Mouse (Mus musculus) heart, embryonic 11.5 days (tissue): ENCODE measurements at regions not wholly inside any gene's neighbourhood (a gene's known extent, or its start where the extent isn't known, plus 50 kb on each side); places are given as distances from the start of the nearest gene placed in this dataset.

Source experiments
- ATAC-seq: fragments of 200-750 bp; cut with Nextera tagmentation; replicated peaks from 2 replicates; pipeline ENCODE4 v1.8.0; 2017; ENCODE audit warnings: moderate library complexity; ENCODE audit not compliant: insufficient number of reproducible peaks, low FRiP score, low TSS enrichment
- H3K27ac ChIP-seq: fragments of 300-500 bp; sonication (generic); 2 replicates; pipeline ENCODE4 v1.5.1; 2014; ENCODE audit warnings: mild to moderate bottlenecking, low read depth, low read length
- H3K27me3 ChIP-seq: fragments of 300-500 bp; sonication (generic); 2 replicates; pipeline ENCODE4 v1.6.1; 2014; ENCODE audit warnings: mild to moderate bottlenecking, low read length, mixed read lengths; ENCODE audit not compliant: control insufficient read depth, insufficient read depth
- H3K36me3 ChIP-seq: fragments of 300-500 bp; sonication (generic); 2 replicates; pipeline ENCODE4 v1.6.1; 2014; ENCODE audit warnings: mild to moderate bottlenecking, low read length, moderate library complexity, mixed read lengths; ENCODE audit not compliant: control insufficient read depth, insufficient read depth
- H3K4me1 ChIP-seq: fragments of 300-500 bp; sonication (generic); 2 replicates; pipeline ENCODE4 v1.6.1; 2014; ENCODE audit warnings: low read length; ENCODE audit not compliant: control insufficient read depth, insufficient read depth
- H3K4me2 ChIP-seq: fragments of 300-500 bp; sonication (generic); 2 replicates; pipeline ENCODE4 v1.6.1; 2014; ENCODE audit warnings: mild to moderate bottlenecking, moderate library complexity
- H3K4me3 ChIP-seq: fragments of 300-500 bp; sonication (generic); 2 replicates; pipeline ENCODE4 v1.5.1; 2014; ENCODE audit warnings: low read depth, low read length
- H3K9ac ChIP-seq: fragments of 300-500 bp; sonication (generic); 2 replicates; pipeline ENCODE4 v1.6.1; 2014; ENCODE audit warnings: mild to moderate bottlenecking, low read depth, low read length, moderate library complexity
- H3K9me3 ChIP-seq: fragments of 300-500 bp; sonication (generic); replicated peaks from 2 replicates; pipeline ENCODE4 v1.6.1; 2016; ENCODE audit warnings: low read length; ENCODE audit not compliant: control insufficient read depth
- WGBS: fragments of 180-500 bp; shearing (Covaris S2); extraction: QIAGEN DNeasy Blood & Tissue Kit; methylation state at CpG from one replicate; pipeline ENCODE4 v1.1.7; 2014; ENCODE audit not compliant: insufficient replicate concordance; 5-methylcytosine and 5-hydroxymethylcytosine counted together

DNA sequence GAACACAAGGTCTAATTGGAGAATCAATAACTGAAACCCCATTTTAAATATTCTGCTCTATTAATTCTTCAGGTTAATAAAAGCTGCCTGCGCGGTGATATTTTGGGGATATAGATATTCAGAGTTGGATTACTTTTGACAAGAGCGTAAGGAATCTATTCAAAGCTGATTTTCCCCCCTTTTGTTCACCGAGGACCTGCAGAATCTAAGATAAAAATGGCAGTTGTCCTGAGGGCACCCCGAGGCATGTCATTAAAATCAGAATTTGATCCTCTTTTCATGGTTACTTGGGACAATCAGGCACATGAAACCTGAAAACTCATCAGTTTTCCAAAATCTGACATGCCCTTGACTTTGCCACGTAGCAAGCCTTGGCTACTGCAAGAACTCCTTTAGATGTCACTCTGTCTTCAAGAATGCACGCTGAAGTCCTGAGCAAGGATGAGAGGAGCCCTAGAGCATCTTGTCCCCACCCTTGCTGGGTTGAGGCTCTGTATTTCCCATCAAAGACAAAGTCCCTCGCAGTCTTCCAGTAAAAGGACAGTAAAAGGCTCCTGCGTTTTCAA, 232.5 kb downstream of the Ttll7 start:
- no peaks in the 10 kb centered on the region for H3K9me3 ChIP-seq
- no peak for ATAC-seq
- no peak overlapping the region for H3K4me3 ChIP-seq
- no peaks in the 10 kb centered on the region; the same call in 1 of the 2 replicates for H3K4me1 ChIP-seq
- no peak overlapping the region for H3K27ac ChIP-seq
- H3K9ac ChIP-seq: no peak overlapping the region
- H3K27me3 ChIP-seq: no peaks in the 10 kb centered on the region
- 69% methylated on average over 9 of the region's 9 CpGs for WGBS
- no peaks in the 10 kb centered on the region for H3K36me3 ChIP-seq
- no peak overlapping the region for H3K4me2 ChIP-seq

DNA sequence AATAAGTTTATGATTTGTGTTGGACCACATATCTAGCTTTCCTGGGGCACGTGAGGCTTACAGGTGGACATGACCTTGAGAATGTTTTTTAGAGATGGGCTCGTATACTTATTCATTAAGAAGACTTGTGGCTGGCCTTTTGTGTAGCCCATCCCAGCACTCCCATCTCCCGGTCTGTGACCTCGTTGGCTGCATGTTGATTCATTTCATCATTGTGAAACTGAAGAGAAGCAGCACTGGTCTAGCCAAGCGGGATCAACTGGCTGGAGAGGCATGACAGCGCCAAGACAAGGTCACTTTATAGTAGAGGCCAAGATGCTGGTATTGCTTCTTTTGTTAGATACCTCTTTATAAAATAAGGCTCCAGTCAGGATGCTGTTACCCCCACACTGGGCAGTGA, 236.0 kb downstream of the Ttll7 start:
- no peak overlapping the region for H3K27ac ChIP-seq
- no peaks in the 10 kb centered on the region for H3K27me3 ChIP-seq
- no peak overlapping the region for H3K9ac ChIP-seq
- no peaks in the 10 kb centered on the region for H3K36me3 ChIP-seq
- H3K4me1 ChIP-seq: no peaks in the 10 kb centered on the region
- no peak overlapping the region for H3K4me2 ChIP-seq
- H3K4me3 ChIP-seq: no peak overlapping the region
- no peaks in the 10 kb centered on the region for H3K9me3 ChIP-seq
- 78% methylated on average over 6 of the region's 6 CpGs for WGBS
- no peak for ATAC-seq

DNA sequence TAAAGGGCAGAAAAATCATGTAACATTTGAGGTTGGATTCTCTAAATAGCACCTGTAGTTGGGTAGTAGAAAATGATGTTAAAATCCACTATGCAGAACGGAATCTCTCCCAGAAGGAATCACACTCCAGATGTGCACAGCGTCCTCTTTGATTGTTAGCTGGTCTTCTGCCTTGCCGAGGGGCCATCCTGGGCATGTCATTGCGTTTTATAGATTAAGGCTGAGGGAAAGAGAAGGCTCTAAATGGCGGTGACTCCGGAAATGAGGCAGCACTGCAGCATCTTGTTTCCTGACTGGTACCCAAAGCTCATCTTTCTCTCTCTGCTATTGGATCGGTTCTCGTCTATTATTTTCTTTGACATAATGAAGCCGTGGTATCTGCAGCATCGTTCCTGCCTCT, 237.5 kb downstream of the Ttll7 start:
- Histone ChIP-seq H3K36me3 (no peaks in the 10 kb centered on the region), H3K4me1 (no peaks in the 10 kb centered on the region), H3K9ac (no peak overlapping the region), H3K27ac (no peak overlapping the region), H3K9me3 (no peaks in the 10 kb centered on the region), H3K4me3 (no peak overlapping the region), H3K4me2 (no peak overlapping the region), H3K27me3 (no peaks in the 10 kb centered on the region)
- no peak for ATAC-seq
- WGBS: 74% methylated on average over 10 of the region's 10 CpGs

DNA sequence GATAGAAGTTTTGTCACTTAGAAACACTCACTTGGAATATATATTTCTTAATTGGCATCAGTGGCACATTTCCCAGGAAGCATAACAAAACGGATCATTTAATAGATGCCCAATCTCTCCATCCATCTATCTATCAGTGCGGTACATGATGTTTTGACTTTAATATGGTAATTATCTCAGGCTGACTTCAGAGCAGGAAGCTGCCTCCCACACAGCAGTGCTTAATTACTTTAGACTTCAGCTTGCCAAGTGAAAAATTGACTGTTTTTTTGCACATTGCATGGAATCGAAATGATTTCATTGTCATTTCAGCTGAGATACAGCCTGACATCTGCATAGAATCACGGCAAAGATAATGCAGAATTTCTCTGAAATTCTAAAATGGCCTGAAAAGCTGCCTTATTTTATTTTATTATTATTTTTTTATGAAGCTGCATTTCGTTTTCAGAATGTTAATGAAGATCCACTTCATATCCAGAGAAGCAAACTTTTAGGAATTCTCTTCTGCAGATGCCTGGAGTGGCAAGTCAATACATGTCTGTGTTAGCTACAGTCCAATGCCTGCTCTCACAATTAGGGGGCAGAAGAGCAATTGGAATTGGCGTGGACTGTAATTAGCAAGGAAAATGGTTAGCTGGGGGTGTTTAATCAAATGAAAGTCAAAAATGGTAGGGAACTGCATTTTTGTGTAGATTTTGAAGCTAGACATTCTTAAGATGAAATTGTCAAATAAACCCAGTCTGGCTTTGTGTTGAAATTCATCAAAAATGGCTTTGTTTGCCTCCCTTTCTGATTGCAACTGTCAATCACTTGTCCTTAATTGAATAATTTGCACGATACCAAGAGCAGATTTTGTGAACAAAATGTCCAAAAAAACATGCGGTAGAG, 240.3 kb downstream of the Ttll7 start:
- 69% methylated on average over 8 of the region's 8 CpGs for WGBS

DNA sequence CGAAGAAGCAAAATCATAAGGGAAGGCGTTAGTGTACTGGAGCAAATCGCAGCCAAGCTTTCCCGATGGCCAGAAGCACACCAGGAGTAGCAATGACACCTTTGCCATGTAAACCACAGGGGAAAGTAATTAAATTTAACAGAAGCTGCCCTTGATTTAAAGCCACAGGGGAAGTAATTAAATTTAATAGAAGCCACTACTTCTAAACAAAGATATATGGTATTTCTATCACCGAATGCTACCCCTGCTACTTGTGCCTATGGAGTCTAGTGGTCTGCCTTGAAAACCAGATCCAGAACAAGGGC, 240.9 kb downstream of the Ttll7 start:
- Histone ChIP-seq H3K9ac (no peak overlapping the region), H3K27me3 (no peaks in the 10 kb centered on the region), H3K4me2 (no peak overlapping the region), H3K4me1 (no peaks in the 10 kb centered on the region), H3K9me3 (no peaks in the 10 kb centered on the region), H3K4me3 (no peak overlapping the region), H3K27ac (no peak overlapping the region), H3K36me3 (no peaks in the 10 kb centered on the region)
- 91% methylated on average over 5 of the region's 5 CpGs for WGBS
- ATAC-seq: no peak

More for the DNA sequence above, 240.3 kb downstream of the Ttll7 start:
- Histone ChIP-seq H3K4me2 (no peak overlapping the region), H3K4me3 (no peak overlapping the region), H3K9ac (no peak overlapping the region), H3K4me1 (no peaks in the 10 kb centered on the region), H3K36me3 (no peaks in the 10 kb centered on the region), H3K27me3 (no peaks in the 10 kb centered on the region), H3K9me3 (no peaks in the 10 kb centered on the region), H3K27ac (no peak overlapping the region)
- no peak for ATAC-seq

DNA sequence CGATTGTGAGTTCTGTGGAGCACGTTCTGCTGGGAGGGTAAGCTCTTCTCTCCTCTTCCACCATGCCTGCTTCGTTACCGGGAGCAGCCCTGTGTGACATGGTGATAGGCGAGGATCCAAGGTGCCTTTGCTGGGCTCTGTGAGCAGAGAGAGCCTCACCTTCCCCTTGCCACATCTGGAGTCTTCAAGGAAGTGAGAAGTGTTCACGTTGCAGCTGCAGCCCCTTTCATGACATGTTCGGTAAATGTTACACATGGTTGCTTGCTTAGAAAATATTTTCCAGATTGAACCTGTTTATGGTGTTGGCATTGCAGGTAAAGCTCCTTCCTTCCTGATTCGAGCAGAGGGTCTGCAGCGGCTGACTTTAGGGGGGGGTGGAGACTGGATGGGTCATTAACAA, 244.0 kb downstream of the Ttll7 start:
- no peak overlapping the region for H3K4me2 ChIP-seq
- no peak overlapping the region for H3K4me3 ChIP-seq
- WGBS: 58% methylated on average over 9 of the region's 9 CpGs

DNA sequence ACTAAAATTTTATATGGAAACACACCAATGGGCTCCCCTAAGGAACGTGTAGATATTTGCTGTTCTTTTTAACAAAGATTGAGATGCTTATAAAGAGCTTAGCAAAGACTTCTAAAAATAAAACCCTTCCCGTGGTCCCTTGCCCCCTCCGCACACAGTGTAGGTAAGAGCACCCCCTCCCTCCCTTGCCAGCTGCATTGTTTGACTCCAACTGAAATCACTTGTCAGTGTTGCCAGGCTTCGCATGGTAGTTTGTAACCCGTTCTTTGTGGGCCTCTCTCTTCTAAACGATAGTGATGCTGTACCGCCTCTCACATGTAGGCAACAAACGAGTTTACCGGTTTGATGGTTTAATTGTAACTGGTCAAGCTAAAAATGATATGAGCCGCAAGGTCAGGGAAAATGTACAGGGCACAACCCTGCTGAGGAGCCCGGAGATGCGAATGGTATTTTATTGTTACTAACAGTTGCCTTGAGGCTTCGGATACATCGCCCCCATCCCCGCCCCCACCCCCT, 246.0 kb downstream of the Ttll7 start:
- Histone ChIP-seq H3K4me1 (no peaks in the 10 kb centered on the region), H3K9ac (no peak overlapping the region), H3K4me2 (0 out of 2 replicates have a peak overlapping the region, but pooled peaks have one; percentile 16), H3K27ac (no peak overlapping the region), H3K36me3 (no peaks in the 10 kb centered on the region), H3K4me3 (no peak overlapping the region), H3K27me3 (peaks cover 3% of the 10 kb centered on the region; the same call in 1 of the 2 replicates), H3K9me3 (no peaks in the 10 kb centered on the region)
- 39% methylated on average over 15 of the region's 15 CpGs for WGBS
- ATAC-seq: no peak

More for the DNA sequence above, 244.0 kb downstream of the Ttll7 start:
- H3K9ac ChIP-seq: no peak overlapping the region
- H3K4me1 ChIP-seq: no peaks in the 10 kb centered on the region
- H3K27ac ChIP-seq: no peak overlapping the region
- peaks cover 3% of the 10 kb centered on the region; the same call in 1 of the 2 replicates for H3K27me3 ChIP-seq
- H3K36me3 ChIP-seq: no peaks in the 10 kb centered on the region
- ATAC-seq: no peak
- no peaks in the 10 kb centered on the region for H3K9me3 ChIP-seq

DNA sequence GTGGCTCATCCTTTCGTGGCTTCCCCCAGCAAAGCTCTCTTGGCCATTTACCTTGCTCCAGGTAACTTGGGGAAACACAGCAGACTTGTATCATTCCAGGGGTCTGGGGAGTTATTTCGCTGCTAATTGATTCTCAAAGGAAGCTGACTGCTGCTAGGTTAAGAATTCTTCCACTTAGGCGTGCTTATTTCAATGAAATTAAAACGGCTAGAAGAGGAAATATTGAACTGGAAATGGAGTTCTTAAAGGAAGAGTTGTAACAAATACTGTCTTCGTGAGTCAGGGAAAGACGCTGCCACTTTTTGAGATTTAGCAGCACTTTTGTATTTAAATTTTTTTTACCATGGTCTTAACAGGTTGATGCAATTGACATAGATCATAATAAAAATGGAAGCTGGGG, 246.4 kb downstream of the Ttll7 start:
- Histone ChIP-seq H3K27ac (no peak overlapping the region), H3K27me3 (peaks cover 3% of the 10 kb centered on the region; the same call in 1 of the 2 replicates), H3K9ac (no peak overlapping the region), H3K4me2 (no peak overlapping the region), H3K4me3 (no peak overlapping the region), H3K36me3 (no peaks in the 10 kb centered on the region), H3K4me1 (no peaks in the 10 kb centered on the region), H3K9me3 (no peaks in the 10 kb centered on the region)
- 46% methylated on average over 6 of the region's 6 CpGs for WGBS
- no peak for ATAC-seq
